Mouse (Mus musculus): ENCODE data around the gene Gm21731.
"Not testable (repeated sequence)": the region's sequence is repeated elsewhere in the genome, so short reads cannot be mapped to it uniquely, and the experiment has no call there.

GRCm38 (mm10) chr13:120223012-120223659 lies 15.8 kb upstream of the Gm21731 start:
- peak; percentile 23; the same call in 1 of the 2 replicates for TF ChIP-seq CTCF (conservative IDR thresholded peaks at IDR 0.05; ENCODE audit: low read length)
- TF ChIP-seq NANOG, POU5F1 (IDR thresholded peaks at IDR 0.05; ENCODE audit: borderline replicate concordance, low read length): not testable (repeated sequence)
